Mouse (Mus musculus): Measurements from ENCODE around the gene Olfr655. TPM values are rescaled to one million over a fixed set of nuclear protein-coding genes. Genes with fewer than 3 reads are reported as not detected.

Gene Olfr655
- polyA plus RNA-seq, 1 experiment: 0.11 TPM

- H3K27ac ChIP-seq (ENCODE audit: insufficient read depth, low read length): no peak overlapping the region
- WGBS: 87% methylated on average over 4 of the region's 4 CpGs
- H3K27me3 ChIP-seq (ENCODE audit: control insufficient read depth, insufficient read depth, low read length): no peaks in the 10 kb centered on the region
- no peak overlapping the region for H3K4me3 ChIP-seq (replicated peaks; ENCODE audit: insufficient read depth, low read depth, low read length)
- H3K4me1 ChIP-seq (ENCODE audit: control insufficient read depth, insufficient read depth, low read length): no peaks in the 10 kb centered on the region
- TF ChIP-seq POLR2A (IDR thresholded peaks at IDR 0.05; ENCODE audit: borderline replicate concordance, insufficient read depth, low read length): no peak
- TF ChIP-seq CTCF (IDR thresholded peaks at IDR 0.05; ENCODE audit: borderline replicate concordance, insufficient read depth, low read depth, low read length): no peak
- no peak for DNase-seq
These were observed 20.1 kb downstream of the Olfr655 start for GRCm38 (mm10) chr7:104581429-104581828.

- TF ChIP-seq POLR2A (IDR thresholded peaks at IDR 0.05; ENCODE audit: borderline replicate concordance, insufficient read depth, low read length) (no peak), CTCF (IDR thresholded peaks at IDR 0.05; ENCODE audit: borderline replicate concordance, insufficient read depth, low read depth, low read length) (no peak)
- Histone ChIP-seq H3K4me3 (replicated peaks; ENCODE audit: insufficient read depth, low read depth, low read length) (no peak overlapping the region), H3K27ac (ENCODE audit: insufficient read depth, low read length) (no peak overlapping the region), H3K27me3 (ENCODE audit: control insufficient read depth, insufficient read depth, low read length) (no peaks in the 10 kb centered on the region), H3K4me1 (ENCODE audit: control insufficient read depth, insufficient read depth, low read length) (no peaks in the 10 kb centered on the region)
- no peak for DNase-seq
- 92% methylated on average over 4 of the region's 4 CpGs for WGBS
These were observed 20.7 kb downstream of the Olfr655 start for GRCm38 (mm10) chr7:104580846-104581245.

GRCm38 (mm10) chr7:104577014-104577413 is 24.6 kb downstream of the Olfr655 start, which contains the start of gene Olfr653:
Gene Olfr653 (plus strand): TSS chr7:104577314.
- TF ChIP-seq CTCF (IDR thresholded peaks at IDR 0.05; ENCODE audit: borderline replicate concordance, insufficient read depth, low read depth, low read length) (no peak), POLR2A (IDR thresholded peaks at IDR 0.05; ENCODE audit: borderline replicate concordance, insufficient read depth, low read length) (no peak)

GRCm38 (mm10) chr7:104560601-104561000 is 41.0 kb downstream of the Olfr655 start, which contains the start of gene Olfr652:
Gene Olfr652 (plus strand): TSS chr7:104560901.
- Histone ChIP-seq H3K4me3 (replicated peaks; ENCODE audit: insufficient read depth, low read depth, low read length) (no peak within 1 kb of the TSS), H3K4me1 (ENCODE audit: control insufficient read depth, insufficient read depth, low read length) (no peaks in the 10 kb centered on the region), H3K27me3 (ENCODE audit: control insufficient read depth, insufficient read depth, low read length) (no peaks in the 10 kb centered on the region), H3K27ac (ENCODE audit: insufficient read depth, low read length) (no peak within 1 kb of the TSS)
- DNase-seq: no peak
- TF ChIP-seq CTCF (IDR thresholded peaks at IDR 0.05; ENCODE audit: borderline replicate concordance, insufficient read depth, low read depth, low read length) (no peak), POLR2A (IDR thresholded peaks at IDR 0.05; ENCODE audit: borderline replicate concordance, insufficient read depth, low read length) (no peak)

More at GRCm38 (mm10) chr7:104577014-104577413, 24.6 kb downstream of the Olfr655 start, which contains the start of gene Olfr653:
- Histone ChIP-seq H3K4me3 (replicated peaks; ENCODE audit: insufficient read depth, low read depth, low read length) (no peak within 1 kb of the TSS), H3K27ac (ENCODE audit: insufficient read depth, low read length) (no peak within 1 kb of the TSS), H3K4me1 (ENCODE audit: control insufficient read depth, insufficient read depth, low read length) (no peaks in the 10 kb centered on the region), H3K27me3 (ENCODE audit: control insufficient read depth, insufficient read depth, low read length) (no peaks in the 10 kb centered on the region)
- DNase-seq: no peak
- WGBS: 66% methylated on average over 2 of the region's 2 CpGs

- no peak overlapping the region for H3K27ac ChIP-seq (ENCODE audit: insufficient read depth, low read length)
- no peaks in the 10 kb centered on the region for H3K27me3 ChIP-seq (ENCODE audit: control insufficient read depth, insufficient read depth, low read length)
- H3K4me3 ChIP-seq (replicated peaks; ENCODE audit: insufficient read depth, low read depth, low read length): no peak overlapping the region
- no peaks in the 10 kb centered on the region for H3K4me1 ChIP-seq (ENCODE audit: control insufficient read depth, insufficient read depth, low read length)
- WGBS: 59% methylated on average over 1 of the region's 1 CpGs
- DNase-seq: no peak
- TF ChIP-seq CTCF (IDR thresholded peaks at IDR 0.05; ENCODE audit: borderline replicate concordance, insufficient read depth, low read depth, low read length) (no peak), POLR2A (IDR thresholded peaks at IDR 0.05; ENCODE audit: borderline replicate concordance, insufficient read depth, low read length) (no peak)
These were observed 48.9 kb downstream of the Olfr655 start for GRCm38 (mm10) chr7:104552700-104553099.

GRCm38 (mm10) chr7:104549833-104550232 is 51.7 kb downstream of the Olfr655 start, which contains the start of gene Olfr651:
Gene Olfr651 (plus strand): TSS chr7:104550133.
- no peaks in the 10 kb centered on the region for H3K4me1 ChIP-seq (ENCODE audit: control insufficient read depth, insufficient read depth, low read length)
- WGBS: 80% methylated on average over 5 of the region's 5 CpGs
- H3K4me3 ChIP-seq (replicated peaks; ENCODE audit: insufficient read depth, low read depth, low read length): no peak within 1 kb of the TSS
- no peaks in the 10 kb centered on the region for H3K27me3 ChIP-seq (ENCODE audit: control insufficient read depth, insufficient read depth, low read length)
- TF ChIP-seq POLR2A (IDR thresholded peaks at IDR 0.05; ENCODE audit: borderline replicate concordance, insufficient read depth, low read length) (no peak), CTCF (IDR thresholded peaks at IDR 0.05; ENCODE audit: borderline replicate concordance, insufficient read depth, low read depth, low read length) (no peak)
- no peak for DNase-seq
- H3K27ac ChIP-seq (ENCODE audit: insufficient read depth, low read length): no peak within 1 kb of the TSS

Other genes starting within 250 kb of the Olfr655 start
- gene Trim12c, start 248.4 kb downstream of the Olfr655 start, polyA plus RNA-seq (2012; rRNA removed): 1.3 TPM in 2 replicates
- gene Trim30b, start 231.9 kb downstream of the Olfr655 start, polyA plus RNA-seq (2012; rRNA removed): 0.03 and 0.11 TPM in 2 replicates
- not detected in 2 replicates for gene Trim30c, start 200.9 kb downstream of the Olfr655 start, polyA plus RNA-seq (2012; rRNA removed)
- 1.6 TPM in 2 replicates for gene Trim30a, start 136.6 kb downstream of the Olfr655 start, polyA plus RNA-seq (2012; rRNA removed)
- 0.88 and 1.0 TPM in 2 replicates for gene Trim30d, start 93.9 kb downstream of the Olfr655 start, polyA plus RNA-seq (2012; rRNA removed)
- gene Olfr651, start 51.6 kb downstream of the Olfr655 start, polyA plus RNA-seq (2012; rRNA removed): not detected in 2 replicates
- gene Olfr652, start 40.9 kb downstream of the Olfr655 start, polyA plus RNA-seq (2012; rRNA removed): not detected in 2 replicates
- not detected in 2 replicates for gene Olfr653, start 24.5 kb downstream of the Olfr655 start, polyA plus RNA-seq (2012; rRNA removed)
- not detected in 2 replicates for gene Olfr654, start 14.8 kb downstream of the Olfr655 start, polyA plus RNA-seq (2012; rRNA removed)
- not detected in 2 replicates for gene Olfr656, start 12.2 kb upstream of the Olfr655 start, polyA plus RNA-seq (2012; rRNA removed)
- gene Olfr657, start 23.0 kb upstream of the Olfr655 start, polyA plus RNA-seq (2012; rRNA removed): not detected in 2 replicates
- gene Olfr658, start 45.5 kb upstream of the Olfr655 start, polyA plus RNA-seq (2012; rRNA removed): 0.25 and 0.52 TPM in 2 replicates
- not detected in 2 replicates for gene Olfr659, start 65.0 kb upstream of the Olfr655 start, polyA plus RNA-seq (2012; rRNA removed)
- gene Olfr661, start 84.7 kb upstream of the Olfr655 start, polyA plus RNA-seq (2012; rRNA removed): not detected in 2 replicates
- not detected in 2 replicates for gene Usp17le, start 175.7 kb upstream of the Olfr655 start, polyA plus RNA-seq (2012; rRNA removed)
- not detected in 2 replicates for gene Usp17lb, start 240.8 kb upstream of the Olfr655 start, polyA plus RNA-seq (2012; rRNA removed)